Mouse (Mus musculus): ENCODE measurements at regions not wholly inside any gene's neighbourhood (a gene's known extent, or its start where the extent isn't known, plus 50 kb on each side); places are given as distances from the start of the nearest gene placed in this dataset.

DNA sequence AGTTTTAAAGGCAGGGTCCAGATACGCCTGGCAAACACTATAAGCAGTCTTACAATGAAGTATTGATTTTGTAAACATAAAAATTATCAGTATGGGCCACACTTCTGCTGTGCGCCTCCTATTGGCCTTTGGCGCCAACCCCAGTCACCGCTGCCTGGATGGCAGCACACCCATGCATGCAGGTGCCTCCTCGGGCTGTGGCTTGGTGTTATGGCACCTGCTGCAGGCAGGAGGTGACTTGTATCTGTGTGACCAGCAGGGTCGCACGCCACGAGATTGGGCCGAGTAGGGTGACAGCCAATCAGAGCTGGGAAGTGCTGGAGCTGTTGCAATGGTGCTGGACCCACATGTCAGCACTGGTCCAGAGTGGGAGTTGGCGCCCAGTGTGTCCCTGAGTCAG lies 53.4 kb upstream of the Fcho1 start:
- intact Hi-C loops (cut with DNase I): no loop called here
- Histone ChIP-seq H3K27ac (no peak overlapping the region), H3K4me3 (no peak overlapping the region)
- DNase-seq: no peak
- no peak for TF ChIP-seq CTCF (IDR thresholded peaks at IDR 0.05)
